Mouse (Mus musculus): ENCODE measurements around the gene Cnnm1. TPM values are rescaled to one million over a fixed set of nuclear protein-coding genes. Genes with fewer than 3 reads are reported as not detected.

Cnnm1 gene
- total and polyA plus RNA-seq, 3 experiments, result 2.8 to 14.5 (median 2.8) TPM

DNA sequence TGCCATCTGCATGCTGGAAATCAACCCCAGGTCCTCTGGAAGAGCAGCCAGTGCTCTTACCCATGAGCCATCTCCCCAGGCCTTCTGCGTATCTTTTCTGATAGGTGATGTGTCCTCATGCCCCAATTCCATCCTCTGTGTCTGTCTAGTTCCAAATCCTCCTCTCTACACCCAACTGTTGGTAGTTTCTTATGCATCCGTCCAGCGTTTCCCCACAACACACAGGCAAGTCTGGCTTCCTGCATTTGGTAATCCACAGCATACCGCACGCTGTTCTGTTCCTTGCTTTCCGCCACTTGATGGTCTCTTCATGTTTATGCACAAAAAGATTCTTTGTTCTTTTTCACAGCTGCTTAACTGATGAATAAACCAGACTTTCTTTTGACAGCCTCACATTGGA lies 77.1 kb downstream of the Cnnm1 start:
- no peak for ATAC-seq (ENCODE audit: extremely low read depth, insufficient number of reproducible peaks, low FRiP score, poor library complexity, severe bottlenecking)
- H3K4me1 ChIP-seq (ENCODE audit: insufficient read depth, low read depth, low read length), result peaks cover 35% of the 10 kb centered on the region
- H3K36me3 ChIP-seq (replicated peaks), result peaks cover 93% of the 10 kb centered on the region
- no peaks in the 10 kb centered on the region for H3K9me3 ChIP-seq (replicated peaks)
- no peak for TF ChIP-seq POLR2AphosphoS5 (IDR thresholded peaks at IDR 0.05; ENCODE audit: insufficient replicate concordance, low read depth, low read length)
- no peak for TF ChIP-seq GATA2 (IDR thresholded peaks at IDR 0.05; ENCODE audit: borderline replicate concordance, low read depth, low read length)
- TF ChIP-seq TAL1 (conservative IDR thresholded peaks at IDR 0.05; ENCODE audit: low read depth, low read length), result no peak
- no peak for TF ChIP-seq CTCF (IDR thresholded peaks at IDR 0.05; ENCODE audit: low read depth, low read length)
- no peak for TF ChIP-seq GATA1 (IDR thresholded peaks at IDR 0.05; ENCODE audit: borderline replicate concordance, low read length)
- DNase-seq (ENCODE audit: low spot score), result no peak
- H3K4me3 ChIP-seq (ENCODE audit: low read depth, low read length), result no peak overlapping the region
- H3K27me3 ChIP-seq (ENCODE audit: insufficient read depth, low read length), result no peaks in the 10 kb centered on the region

DNA sequence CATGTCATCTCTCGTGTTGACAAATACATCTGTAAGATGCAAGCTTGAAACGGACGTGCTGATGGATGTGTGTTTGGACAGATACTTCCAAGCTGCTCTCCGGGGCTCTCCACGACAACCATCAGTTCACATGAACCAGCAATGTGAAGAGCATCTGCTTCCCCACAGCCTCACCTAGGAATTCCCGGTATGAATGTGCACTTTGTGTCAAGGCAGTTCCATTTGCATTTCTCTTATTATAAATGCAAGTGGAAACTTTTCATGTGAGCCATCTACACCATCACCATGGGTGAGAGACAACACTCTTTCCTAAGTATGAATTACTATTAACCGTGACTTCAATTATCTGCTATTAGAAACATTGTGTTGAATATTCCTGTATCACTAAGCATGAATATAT lies 77.6 kb downstream of the Cnnm1 start:
- Histone ChIP-seq H3K4me3 (ENCODE audit: low read depth, low read length) (no peak overlapping the region), H3K4me1 (ENCODE audit: insufficient read depth, low read depth, low read length) (peaks cover 37% of the 10 kb centered on the region), H3K27me3 (ENCODE audit: insufficient read depth, low read length) (no peaks in the 10 kb centered on the region), H3K9me3 (replicated peaks) (no peaks in the 10 kb centered on the region), H3K36me3 (replicated peaks) (peaks cover 89% of the 10 kb centered on the region)
- DNase-seq (ENCODE audit: low spot score), result no peak
- no peak for TF ChIP-seq TAL1 (conservative IDR thresholded peaks at IDR 0.05; ENCODE audit: low read depth, low read length)
- TF ChIP-seq POLR2AphosphoS5 (IDR thresholded peaks at IDR 0.05; ENCODE audit: insufficient replicate concordance, low read depth, low read length), result no peak
- no peak for TF ChIP-seq GATA1 (IDR thresholded peaks at IDR 0.05; ENCODE audit: borderline replicate concordance, low read length)
- TF ChIP-seq GATA2 (IDR thresholded peaks at IDR 0.05; ENCODE audit: borderline replicate concordance, low read depth, low read length), result no peak
- TF ChIP-seq CTCF (IDR thresholded peaks at IDR 0.05; ENCODE audit: low read depth, low read length), result no peak
- no peak for ATAC-seq (ENCODE audit: extremely low read depth, insufficient number of reproducible peaks, low FRiP score, poor library complexity, severe bottlenecking)

DNA sequence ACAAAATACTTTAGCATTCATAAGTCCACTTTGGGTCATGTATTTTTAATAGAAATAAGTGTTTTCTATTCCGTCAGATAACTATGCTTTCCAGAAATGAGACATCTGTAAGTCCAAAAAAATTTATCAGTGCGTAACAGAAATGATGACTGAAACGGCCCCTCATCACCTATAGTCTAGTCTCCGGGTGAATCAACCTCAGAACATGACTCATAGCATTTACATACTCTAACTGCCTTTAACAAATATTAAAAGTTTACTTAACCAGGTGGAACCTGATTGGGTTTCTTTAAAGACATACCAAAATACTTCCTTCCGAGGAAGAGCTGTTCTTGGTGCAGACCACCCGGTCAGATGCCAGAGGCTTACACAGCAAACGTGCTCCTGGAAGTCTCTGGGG lies 78.0 kb downstream of the Cnnm1 start:
- no peaks in the 10 kb centered on the region for H3K9me3 ChIP-seq (replicated peaks)
- TF ChIP-seq GATA2 (IDR thresholded peaks at IDR 0.05; ENCODE audit: borderline replicate concordance, low read depth, low read length), result no peak
- TF ChIP-seq TAL1 (conservative IDR thresholded peaks at IDR 0.05; ENCODE audit: low read depth, low read length), result no peak
- TF ChIP-seq POLR2AphosphoS5 (IDR thresholded peaks at IDR 0.05; ENCODE audit: insufficient replicate concordance, low read depth, low read length), result no peak
- no peak for TF ChIP-seq CTCF (IDR thresholded peaks at IDR 0.05; ENCODE audit: low read depth, low read length)
- TF ChIP-seq GATA1 (IDR thresholded peaks at IDR 0.05; ENCODE audit: borderline replicate concordance, low read length), result no peak
- ATAC-seq (ENCODE audit: extremely low read depth, insufficient number of reproducible peaks, low FRiP score, poor library complexity, severe bottlenecking) (no peak), DNase-seq (ENCODE audit: low spot score) (no peak)
- H3K36me3 ChIP-seq (replicated peaks), result peaks cover 86% of the 10 kb centered on the region
- peaks cover 37% of the 10 kb centered on the region for H3K4me1 ChIP-seq (ENCODE audit: insufficient read depth, low read depth, low read length)
- no peak overlapping the region for H3K4me3 ChIP-seq (ENCODE audit: low read depth, low read length)
- H3K27me3 ChIP-seq (ENCODE audit: insufficient read depth, low read length), result no peaks in the 10 kb centered on the region

DNA sequence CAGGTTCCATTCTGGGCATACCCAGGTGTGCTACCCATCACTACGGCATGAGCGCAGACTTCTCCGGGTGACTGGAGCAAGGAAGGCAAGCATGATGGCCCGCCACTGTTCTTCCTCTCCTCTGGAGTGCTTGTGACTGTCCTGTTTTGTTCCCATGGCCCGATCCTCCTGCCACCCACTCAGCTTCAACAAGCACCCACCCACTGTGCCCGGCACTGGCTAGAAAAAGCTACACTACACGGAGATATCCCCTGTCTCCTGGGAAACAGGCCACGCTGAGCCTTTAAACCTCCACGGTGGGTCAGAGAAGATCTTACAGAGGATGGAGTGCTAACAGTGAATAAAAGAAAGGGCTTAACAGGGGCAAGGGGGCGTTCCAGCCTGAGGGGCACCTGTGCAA lies 79.0 kb downstream of the Cnnm1 start:
- ATAC-seq (ENCODE audit: extremely low read depth, insufficient number of reproducible peaks, low FRiP score, poor library complexity, severe bottlenecking), result no peak
- Histone ChIP-seq H3K4me1 (ENCODE audit: insufficient read depth, low read depth, low read length) (peaks cover 47% of the 10 kb centered on the region), H3K4me3 (ENCODE audit: low read depth, low read length) (no peak overlapping the region), H3K36me3 (replicated peaks) (peaks cover 77% of the 10 kb centered on the region), H3K9me3 (replicated peaks) (no peaks in the 10 kb centered on the region), H3K27me3 (ENCODE audit: insufficient read depth, low read length) (no peaks in the 10 kb centered on the region)
- TF ChIP-seq TAL1 (conservative IDR thresholded peaks at IDR 0.05; ENCODE audit: low read depth, low read length) (no peak), POLR2AphosphoS5 (IDR thresholded peaks at IDR 0.05; ENCODE audit: insufficient replicate concordance, low read depth, low read length) (no peak), GATA1 (IDR thresholded peaks at IDR 0.05; ENCODE audit: borderline replicate concordance, low read length) (no peak), CTCF (IDR thresholded peaks at IDR 0.05; ENCODE audit: low read depth, low read length) (no peak), GATA2 (IDR thresholded peaks at IDR 0.05; ENCODE audit: borderline replicate concordance, low read depth, low read length) (no peak)
- no peak for DNase-seq (ENCODE audit: low spot score)

DNA sequence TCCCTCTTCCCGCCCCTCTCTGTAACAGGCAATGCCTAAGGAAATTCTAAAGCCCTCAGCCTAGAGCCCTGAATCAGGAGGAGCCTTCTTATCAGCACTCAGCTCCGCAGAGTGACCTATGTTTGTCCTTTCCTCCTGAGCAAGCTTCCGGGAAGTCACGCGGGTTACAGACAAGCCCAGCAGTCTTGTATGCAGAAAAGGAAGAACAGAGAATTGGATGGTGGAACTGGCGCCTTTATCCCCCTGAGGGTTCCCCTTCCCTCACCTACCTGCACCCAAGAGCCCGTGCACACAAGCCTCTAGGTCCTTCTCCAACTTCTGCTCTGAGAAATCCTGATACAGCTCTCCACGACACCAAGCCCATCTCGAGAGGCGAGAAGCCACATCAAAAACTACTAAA lies 80.2 kb downstream of the Cnnm1 start:
- ATAC-seq (ENCODE audit: extremely low read depth, insufficient number of reproducible peaks, low FRiP score, poor library complexity, severe bottlenecking), result no peak
- Histone ChIP-seq H3K36me3 (replicated peaks) (peaks cover 65% of the 10 kb centered on the region), H3K9me3 (replicated peaks) (no peaks in the 10 kb centered on the region), H3K27me3 (ENCODE audit: insufficient read depth, low read length) (no peaks in the 10 kb centered on the region), H3K4me1 (ENCODE audit: insufficient read depth, low read depth, low read length) (peaks cover 54% of the 10 kb centered on the region), H3K4me3 (ENCODE audit: low read depth, low read length) (no peak overlapping the region; the same call in 1 of the 2 replicates)
- DNase-seq (ENCODE audit: low spot score), result no peak
- TF ChIP-seq GATA2 (IDR thresholded peaks at IDR 0.05; ENCODE audit: borderline replicate concordance, low read depth, low read length), result no peak
- TF ChIP-seq POLR2AphosphoS5 (IDR thresholded peaks at IDR 0.05; ENCODE audit: insufficient replicate concordance, low read depth, low read length), result no peak
- TF ChIP-seq TAL1 (conservative IDR thresholded peaks at IDR 0.05; ENCODE audit: low read depth, low read length), result no peak
- no peak for TF ChIP-seq GATA1 (IDR thresholded peaks at IDR 0.05; ENCODE audit: borderline replicate concordance, low read length)
- TF ChIP-seq CTCF (IDR thresholded peaks at IDR 0.05; ENCODE audit: low read depth, low read length), result no peak

DNA sequence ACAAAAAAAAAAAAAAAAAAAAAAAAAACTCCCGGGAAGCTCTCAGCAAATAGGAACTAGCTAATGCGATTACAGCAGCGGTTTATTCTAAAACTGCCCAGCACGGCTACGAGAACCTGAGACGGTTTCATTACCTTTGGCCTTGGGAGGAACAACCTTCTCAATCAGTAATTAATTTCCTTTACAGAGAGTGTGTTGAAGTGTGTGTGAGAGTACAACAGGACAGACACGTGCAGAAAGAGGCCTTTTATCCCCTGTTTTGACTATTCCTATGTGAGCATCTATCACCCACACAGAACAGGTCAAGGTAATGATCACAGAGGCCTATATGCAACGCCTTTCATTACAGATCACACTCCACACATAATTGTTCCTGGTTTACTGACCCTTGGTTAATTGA lies 81.1 kb downstream of the Cnnm1 start:
- peaks cover 59% of the 10 kb centered on the region for H3K4me1 ChIP-seq (ENCODE audit: insufficient read depth, low read depth, low read length)
- H3K9me3 ChIP-seq (replicated peaks), result no peaks in the 10 kb centered on the region
- no peak overlapping the region for H3K4me3 ChIP-seq (ENCODE audit: low read depth, low read length)
- H3K27me3 ChIP-seq (ENCODE audit: insufficient read depth, low read length), result no peaks in the 10 kb centered on the region
- DNase-seq (ENCODE audit: low spot score) (no peak), ATAC-seq (ENCODE audit: extremely low read depth, insufficient number of reproducible peaks, low FRiP score, poor library complexity, severe bottlenecking) (no peak)
- H3K36me3 ChIP-seq (replicated peaks), result peaks cover 55% of the 10 kb centered on the region
- TF ChIP-seq CTCF (IDR thresholded peaks at IDR 0.05; ENCODE audit: low read depth, low read length), result no peak
- no peak for TF ChIP-seq GATA2 (IDR thresholded peaks at IDR 0.05; ENCODE audit: borderline replicate concordance, low read depth, low read length)
- no peak for TF ChIP-seq POLR2AphosphoS5 (IDR thresholded peaks at IDR 0.05; ENCODE audit: insufficient replicate concordance, low read depth, low read length)
- TF ChIP-seq TAL1 (conservative IDR thresholded peaks at IDR 0.05; ENCODE audit: low read depth, low read length), result no peak
- no peak for TF ChIP-seq GATA1 (IDR thresholded peaks at IDR 0.05; ENCODE audit: borderline replicate concordance, low read length)

Measured in G1E (cell line).